Mouse (Mus musculus): ENCODE measurements around the gene Alkbh4. TPM values are rescaled to one million over a fixed set of nuclear protein-coding genes. Genes with fewer than 3 reads are reported as not detected.
A peak's percentile ranks its signal among the peaks of the same experiment; 100 is the strongest.

Gene Alkbh4
- polyA plus RNA-seq, 1 experiment = 6.7 TPM

- H3K79me2 ChIP-seq (ENCODE audit: control insufficient read depth, insufficient read depth) = peaks cover 10% of the 10 kb centered on the region
- H3K27me3 ChIP-seq (ENCODE audit: control insufficient read depth, insufficient read depth, insufficient read length) = no peaks in the 10 kb centered on the region
- peaks cover 5% of the 10 kb centered on the region for H3K36me3 ChIP-seq (ENCODE audit: control insufficient read depth, insufficient read depth)
- peak overlapping the region; percentile 83 for H3K4me2 ChIP-seq (ENCODE audit: low read depth)
- peak overlapping the region; percentile 67 for H3K4me3 ChIP-seq
- H3ac ChIP-seq (ENCODE audit: control insufficient read depth, insufficient read length) = peak overlapping the region; percentile 32
- TF ChIP-seq MYOD1 (IDR thresholded peaks at IDR 0.05; ENCODE audit: control insufficient read depth in 1 of 3, insufficient read length in 2 of 3, low read depth in 2 of 3) (no peak), USF1 (IDR thresholded peaks at IDR 0.05; ENCODE audit: low read depth) (no peak), TCF3 (IDR thresholded peaks at IDR 0.05; ENCODE audit: insufficient read length, low read depth) (no peak), MAX (IDR thresholded peaks at IDR 0.05; ENCODE audit: low read depth) (no peak), SRF (IDR thresholded peaks at IDR 0.05; ENCODE audit: control insufficient read depth, insufficient read length, low read depth) (no peak), E2F4 (IDR thresholded peaks at IDR 0.05; ENCODE audit: insufficient read depth) (no peak), POLR2AphosphoS2 (IDR thresholded peaks at IDR 0.05; ENCODE audit: insufficient read length, low read depth) (no peak), CEBPB (IDR thresholded peaks at IDR 0.05; ENCODE audit: insufficient read depth, poor library complexity, severe bottlenecking) (no peak), TCF12 (IDR thresholded peaks at IDR 0.05; ENCODE audit: insufficient read depth, poor library complexity, severe bottlenecking) (no peak), POLR2A (IDR thresholded peaks at IDR 0.05; ENCODE audit: insufficient read length, low read depth) (no peak), REST (IDR thresholded peaks at IDR 0.05; ENCODE audit: insufficient read depth, insufficient read length) (no peak), MYOG (IDR thresholded peaks at IDR 0.05; ENCODE audit: control insufficient read depth in 1 of 3, insufficient read depth in 1 of 3, insufficient read length in 2 of 3, low read depth in 2 of 3) (no peak)
These were observed 33.9 kb downstream of the Alkbh4 start for GRCm38 (mm10) chr5:136169626-136170511.

- Histone ChIP-seq H3K79me2 (ENCODE audit: control insufficient read depth, insufficient read depth) (peaks cover 10% of the 10 kb centered on the region), H3K36me3 (ENCODE audit: control insufficient read depth, insufficient read depth) (peaks cover 5% of the 10 kb centered on the region), H3K4me2 (ENCODE audit: low read depth) (peak within 1 kb of the TSS; percentile 92), H3ac (ENCODE audit: control insufficient read depth, insufficient read length) (peak within 1 kb of the TSS; percentile 32), H3K27me3 (ENCODE audit: control insufficient read depth, insufficient read depth, insufficient read length) (no peaks in the 10 kb centered on the region), H3K4me3 (peak within 1 kb of the TSS; percentile 67)
- no peak for TF ChIP-seq TCF12 (IDR thresholded peaks at IDR 0.05; ENCODE audit: insufficient read depth, poor library complexity, severe bottlenecking)
- TF ChIP-seq MYOD1 (IDR thresholded peaks at IDR 0.05; ENCODE audit: control insufficient read depth in 1 of 3, insufficient read length in 2 of 3, low read depth in 2 of 3) = no peak
- no peak for TF ChIP-seq POLR2AphosphoS2 (IDR thresholded peaks at IDR 0.05; ENCODE audit: insufficient read length, low read depth)
- TF ChIP-seq POLR2A (IDR thresholded peaks at IDR 0.05; ENCODE audit: insufficient read length, low read depth) = peak; percentile 56
- TF ChIP-seq MYOG (IDR thresholded peaks at IDR 0.05; ENCODE audit: control insufficient read depth in 1 of 3, insufficient read depth in 1 of 3, insufficient read length in 2 of 3, low read depth in 2 of 3) = no peak
- no peak for TF ChIP-seq E2F4 (IDR thresholded peaks at IDR 0.05; ENCODE audit: insufficient read depth)
- TF ChIP-seq TCF3 (IDR thresholded peaks at IDR 0.05; ENCODE audit: insufficient read length, low read depth) = no peak
- TF ChIP-seq MAX (IDR thresholded peaks at IDR 0.05; ENCODE audit: low read depth) = no peak
- TF ChIP-seq USF1 (IDR thresholded peaks at IDR 0.05; ENCODE audit: low read depth) = peak; percentile 98
- no peak for TF ChIP-seq CEBPB (IDR thresholded peaks at IDR 0.05; ENCODE audit: insufficient read depth, poor library complexity, severe bottlenecking)
- no peak for TF ChIP-seq SRF (IDR thresholded peaks at IDR 0.05; ENCODE audit: control insufficient read depth, insufficient read length, low read depth)
- no peak for TF ChIP-seq REST (IDR thresholded peaks at IDR 0.05; ENCODE audit: insufficient read depth, insufficient read length)
These were observed 34.8 kb downstream of the Alkbh4 start, which contains the start of gene Orai2 for GRCm38 (mm10) chr5:136170512-136171362. Gene Orai2, minus strand, starts transcription at chr5:136170713.

GRCm38 (mm10) chr5:136171363-136172341 is 35.7 kb downstream of the Alkbh4 start:
- Histone ChIP-seq H3ac (ENCODE audit: control insufficient read depth, insufficient read length) (peak overlapping the region; percentile 32), H3K79me2 (ENCODE audit: control insufficient read depth, insufficient read depth) (peaks cover 10% of the 10 kb centered on the region), H3K4me2 (ENCODE audit: low read depth) (peak overlapping the region; percentile 92), H3K27me3 (ENCODE audit: control insufficient read depth, insufficient read depth, insufficient read length) (no peaks in the 10 kb centered on the region), H3K4me3 (peak overlapping the region; percentile 67), H3K36me3 (ENCODE audit: control insufficient read depth, insufficient read depth) (peaks cover 5% of the 10 kb centered on the region)
- peak; percentile 51 for TF ChIP-seq POLR2A (IDR thresholded peaks at IDR 0.05; ENCODE audit: insufficient read length, low read depth)
- TF ChIP-seq CEBPB (IDR thresholded peaks at IDR 0.05; ENCODE audit: insufficient read depth, poor library complexity, severe bottlenecking) = peak; percentile 62; the same call in 1 of the 2 replicates
- TF ChIP-seq E2F4 (IDR thresholded peaks at IDR 0.05; ENCODE audit: insufficient read depth) = no peak
- TF ChIP-seq MAX (IDR thresholded peaks at IDR 0.05; ENCODE audit: low read depth) = peak; percentile 1
- no peak for TF ChIP-seq MYOD1 (IDR thresholded peaks at IDR 0.05; ENCODE audit: control insufficient read depth in 1 of 3, insufficient read length in 2 of 3, low read depth in 2 of 3)
- no peak for TF ChIP-seq REST (IDR thresholded peaks at IDR 0.05; ENCODE audit: insufficient read depth, insufficient read length)
- peak; percentile 47 for TF ChIP-seq POLR2AphosphoS2 (IDR thresholded peaks at IDR 0.05; ENCODE audit: insufficient read length, low read depth)

All from myocyte (in vitro differentiated cells).